Mouse (Mus musculus) limb, embryonic 13.5 days (tissue): ENCODE data around the gene Smarce1. TPM values are rescaled to one million over a fixed set of nuclear protein-coding genes. Genes with fewer than 3 reads are reported as not detected.

Experiments used
- ATAC-seq: fragments of 200-750 bp; cut with Nextera tagmentation; 2 replicates; pipeline ENCODE4 v1.8.0; 2017; ENCODE audit warnings: low read depth, moderate number of reproducible peaks, moderate TSS enrichment; ENCODE audit not compliant: low FRiP score
- H3K27ac ChIP-seq: fragments of 300-500 bp; sonication (generic); 2 replicates; pipeline ENCODE4 v1.5.1; 2015; ENCODE audit warnings: inconsistent platforms, mild to moderate bottlenecking, moderate library complexity
- H3K27me3 ChIP-seq: fragments of 300-500 bp; sonication (generic); 2 replicates; pipeline ENCODE4 v1.6.1; 2015; ENCODE audit warnings: mild to moderate bottlenecking, inconsistent platforms
- H3K36me3 ChIP-seq: fragments of 300-500 bp; sonication (generic); 2 replicates; pipeline ENCODE4 v1.6.1; 2015; ENCODE audit warnings: inconsistent platforms, mild to moderate bottlenecking, moderate library complexity
- H3K4me1 ChIP-seq: fragments of 300-500 bp; sonication (generic); 2 replicates; pipeline ENCODE4 v1.6.1; 2015; ENCODE audit warnings: inconsistent platforms
- H3K4me2 ChIP-seq: fragments of 300-500 bp; sonication (generic); replicated peaks from 2 replicates; pipeline ENCODE4 v1.6.1; 2015; ENCODE audit warnings: inconsistent platforms, mild to moderate bottlenecking, moderate library complexity
- H3K4me3 ChIP-seq: fragments of 300-500 bp; sonication (generic); 2 replicates; pipeline ENCODE4 v1.5.1; 2015; ENCODE audit warnings: moderate library complexity, mild to moderate bottlenecking, inconsistent platforms
- H3K9ac ChIP-seq: fragments of 300-500 bp; sonication (generic); 2 replicates; pipeline ENCODE4 v1.6.1; 2015; ENCODE audit warnings: mild to moderate bottlenecking, inconsistent platforms
- H3K9me3 ChIP-seq: fragments of 300-500 bp; sonication (generic); 2 replicates; pipeline ENCODE4 v1.6.1; 2016; ENCODE audit warnings: inconsistent platforms
- WGBS: fragments of 180-500 bp; shearing (Covaris S2); methylation state at CpG from one replicate; pipeline ENCODE4 v1.1.7; 2015; 5-methylcytosine and 5-hydroxymethylcytosine counted together
- polyA plus RNA-seq: library from polyadenylated mRNA; unstranded; fragments of >200 nt; fragmentation: Nextera tagmentation; extraction: Ambion mirVana; gene quantifications from 2 replicates; pipeline ENCODE4 v1.2.1, GENCODE M21; 2015

Smarce1 gene
- polyA plus RNA-seq, 1 experiment from 2014 or later, result 327 TPM

GRCm38 (mm10) chr11:99221811-99222210 is 9.0 kb downstream of the Smarce1 start:
- WGBS, result 73% methylated on average over 2 of the region's 2 CpGs
- Histone ChIP-seq H3K4me2 (no peak overlapping the region), H3K9me3 (no peaks in the 10 kb centered on the region), H3K4me1 (peaks cover 10% of the 10 kb centered on the region), H3K9ac (no peak overlapping the region), H3K27me3 (no peaks in the 10 kb centered on the region), H3K36me3 (peaks cover 83% of the 10 kb centered on the region), H3K27ac (no peak overlapping the region), H3K4me3 (no peak overlapping the region)
- no peak for ATAC-seq

GRCm38 (mm10) chr11:99217248-99217986 is 13.4 kb downstream of the Smarce1 start:
- no peak overlapping the region for H3K27ac ChIP-seq
- whole genome bisulfite sequencing, result 93% methylated on average over 7 of the region's 7 CpGs
- no peak overlapping the region for H3K9ac ChIP-seq
- no peaks in the 10 kb centered on the region for H3K9me3 ChIP-seq
- no peak overlapping the region for H3K4me2 ChIP-seq
- no peaks in the 10 kb centered on the region for H3K4me1 ChIP-seq
- H3K4me3 ChIP-seq, result no peak overlapping the region
- ATAC-seq, result no peak
- no peaks in the 10 kb centered on the region for H3K27me3 ChIP-seq
- H3K36me3 ChIP-seq, result peaks cover 88% of the 10 kb centered on the region

- Histone ChIP-seq H3K27me3 (no peaks in the 10 kb centered on the region), H3K4me3 (no peak overlapping the region), H3K4me1 (no peaks in the 10 kb centered on the region), H3K36me3 (peaks cover 90% of the 10 kb centered on the region), H3K4me2 (no peak overlapping the region), H3K9me3 (no peaks in the 10 kb centered on the region), H3K9ac (no peak overlapping the region), H3K27ac (no peak overlapping the region)
- ATAC-seq, result no peak
- 95% methylated on average over 3 of the region's 3 CpGs for WGBS
These were observed 14.6 kb downstream of the Smarce1 start for GRCm38 (mm10) chr11:99216181-99216580.

GRCm38 (mm10) chr11:99212693-99213092 is 18.1 kb downstream of the Smarce1 start:
- H3K9me3 ChIP-seq, result no peaks in the 10 kb centered on the region
- ATAC-seq, result no peak
- no peak overlapping the region for H3K9ac ChIP-seq
- H3K27me3 ChIP-seq, result no peaks in the 10 kb centered on the region
- H3K4me3 ChIP-seq, result no peak overlapping the region
- H3K4me1 ChIP-seq, result no peaks in the 10 kb centered on the region
- H3K4me2 ChIP-seq, result no peak overlapping the region
- 87% methylated on average over 7 of the region's 7 CpGs for WGBS
- no peak overlapping the region for H3K27ac ChIP-seq
- peaks cover 87% of the 10 kb centered on the region for H3K36me3 ChIP-seq

GRCm38 (mm10) chr11:99211964-99212363 is 18.9 kb downstream of the Smarce1 start:
- H3K27ac ChIP-seq, result no peak overlapping the region
- H3K9me3 ChIP-seq, result no peaks in the 10 kb centered on the region
- no peak for ATAC-seq
- H3K4me1 ChIP-seq, result no peaks in the 10 kb centered on the region
- no peak overlapping the region for H3K4me2 ChIP-seq
- no peak overlapping the region for H3K9ac ChIP-seq
- no peak overlapping the region for H3K4me3 ChIP-seq
- peaks cover 80% of the 10 kb centered on the region for H3K36me3 ChIP-seq
- no peaks in the 10 kb centered on the region for H3K27me3 ChIP-seq
- WGBS, result 59% methylated on average over 2 of the region's 2 CpGs

- H3K4me1 ChIP-seq, result peaks cover 4% of the 10 kb centered on the region; the same call in 1 of the 2 replicates
- no peaks in the 10 kb centered on the region for H3K9me3 ChIP-seq
- H3K4me2 ChIP-seq, result no peak overlapping the region
- no peak overlapping the region for H3K4me3 ChIP-seq
- WGBS, result 81% methylated on average over 8 of the region's 8 CpGs
- no peak for ATAC-seq
- no peaks in the 10 kb centered on the region for H3K27me3 ChIP-seq
- H3K27ac ChIP-seq, result no peak overlapping the region
- peaks cover 45% of the 10 kb centered on the region for H3K36me3 ChIP-seq
- H3K9ac ChIP-seq, result no peak overlapping the region
These were observed 22.6 kb downstream of the Smarce1 start for GRCm38 (mm10) chr11:99208105-99208669.

GRCm38 (mm10) chr11:99207449-99207848 is 23.4 kb downstream of the Smarce1 start:
- ATAC-seq, result no peak
- peaks cover 37% of the 10 kb centered on the region for H3K36me3 ChIP-seq
- no peaks in the 10 kb centered on the region for H3K9me3 ChIP-seq
- no peak overlapping the region for H3K9ac ChIP-seq
- H3K27ac ChIP-seq, result no peak overlapping the region
- H3K4me3 ChIP-seq, result no peak overlapping the region
- peaks cover 4% of the 10 kb centered on the region; the same call in 1 of the 2 replicates for H3K4me1 ChIP-seq
- H3K4me2 ChIP-seq, result no peak overlapping the region
- H3K27me3 ChIP-seq, result no peaks in the 10 kb centered on the region
- whole genome bisulfite sequencing, result 9% methylated on average over 2 of the region's 2 CpGs

- Histone ChIP-seq H3K36me3 (peaks cover 32% of the 10 kb centered on the region), H3K9ac (no peak overlapping the region), H3K4me2 (no peak overlapping the region), H3K27ac (no peak overlapping the region), H3K27me3 (no peaks in the 10 kb centered on the region), H3K4me3 (no peak overlapping the region), H3K4me1 (peaks cover 4% of the 10 kb centered on the region; the same call in 1 of the 2 replicates), H3K9me3 (no peaks in the 10 kb centered on the region)
- 22% methylated on average over 2 of the region's 2 CpGs for WGBS
- no peak for ATAC-seq
These were observed 23.9 kb downstream of the Smarce1 start for GRCm38 (mm10) chr11:99206954-99207353.

- Histone ChIP-seq H3K27ac (no peak overlapping the region), H3K27me3 (peaks cover 16% of the 10 kb centered on the region; the same call in 1 of the 2 replicates), H3K4me3 (no peak overlapping the region), H3K36me3 (no peaks in the 10 kb centered on the region), H3K4me1 (0 out of 2 replicates have a peak, but pooled peaks cover 5% of the 10 kb centered on the region), H3K9me3 (no peaks in the 10 kb centered on the region), H3K9ac (peak overlapping the region; percentile 31; the same call in 1 of the 2 replicates), H3K4me2 (no peak overlapping the region)
- ATAC-seq, result no peak
- 20% methylated on average over 14 of the region's 14 CpGs for WGBS
These were observed 41.6 kb downstream of the Smarce1 start for GRCm38 (mm10) chr11:99189154-99189582.

GRCm38 (mm10) chr11:99187348-99187747 is 43.5 kb downstream of the Smarce1 start:
- Histone ChIP-seq H3K9ac (no peak overlapping the region), H3K4me3 (no peak overlapping the region), H3K9me3 (no peaks in the 10 kb centered on the region), H3K36me3 (no peaks in the 10 kb centered on the region), H3K27ac (no peak overlapping the region), H3K27me3 (peaks cover 16% of the 10 kb centered on the region; the same call in 1 of the 2 replicates), H3K4me1 (0 out of 2 replicates have a peak, but pooled peaks cover 5% of the 10 kb centered on the region), H3K4me2 (no peak overlapping the region)
- ATAC-seq, result no peak
- 84% methylated on average over 4 of the region's 4 CpGs for WGBS

- Histone ChIP-seq H3K4me3 (no peak overlapping the region), H3K4me2 (no peak overlapping the region), H3K27me3 (peaks cover 16% of the 10 kb centered on the region; the same call in 1 of the 2 replicates), H3K9me3 (no peaks in the 10 kb centered on the region), H3K27ac (no peak overlapping the region), H3K36me3 (no peaks in the 10 kb centered on the region), H3K9ac (no peak overlapping the region), H3K4me1 (0 out of 2 replicates have a peak, but pooled peaks cover 5% of the 10 kb centered on the region)
- 84% methylated on average over 2 of the region's 2 CpGs for WGBS
- ATAC-seq, result no peak
These were observed 44.0 kb downstream of the Smarce1 start for GRCm38 (mm10) chr11:99186836-99187235.

GRCm38 (mm10) chr11:99182575-99182974 is 48.2 kb downstream of the Smarce1 start:
- no peak overlapping the region for H3K4me2 ChIP-seq
- no peaks in the 10 kb centered on the region for H3K4me1 ChIP-seq
- no peak for ATAC-seq
- H3K9me3 ChIP-seq, result no peaks in the 10 kb centered on the region
- no peak overlapping the region for H3K9ac ChIP-seq
- H3K4me3 ChIP-seq, result no peak overlapping the region
- H3K36me3 ChIP-seq, result no peaks in the 10 kb centered on the region
- 44% methylated on average over 11 of the region's 11 CpGs for WGBS
- no peak overlapping the region for H3K27ac ChIP-seq
- H3K27me3 ChIP-seq, result 0 out of 2 replicates have a peak, but pooled peaks cover 6% of the 10 kb centered on the region
